Mouse (Mus musculus) left cerebral cortex, adult 9 months (tissue): ENCODE results near the gene 4932438A13Rik.

ENCODE experiments used
- DNase-seq, 2 experiments: peaks; one replicate each; pipeline ENCODE4 v3.0.0; 2022; ENCODE audit warnings: low spot score in 2 of 2

Gene 4932438A13Rik

DNA sequence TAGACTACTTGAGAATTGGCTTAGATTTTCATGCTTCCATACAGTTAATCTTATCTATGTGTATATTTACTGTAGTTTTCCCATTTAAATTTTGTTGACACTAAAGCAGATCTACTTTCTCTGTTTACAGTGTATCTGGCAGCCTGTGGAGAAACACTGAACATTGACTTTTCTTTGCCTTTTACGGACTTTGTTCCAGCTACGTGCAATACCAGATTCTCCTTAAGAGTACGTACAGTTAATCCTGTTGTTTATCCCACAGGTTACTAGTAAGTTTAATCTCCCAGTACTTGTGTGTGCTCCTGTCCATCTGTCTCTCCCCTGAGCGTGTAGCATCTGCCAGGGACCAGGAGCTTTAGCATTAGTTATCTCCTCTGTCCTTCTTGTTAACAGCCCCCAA is 55.4 kb downstream of the 4932438A13Rik start:
- DNase-seq = no peak

DNA sequence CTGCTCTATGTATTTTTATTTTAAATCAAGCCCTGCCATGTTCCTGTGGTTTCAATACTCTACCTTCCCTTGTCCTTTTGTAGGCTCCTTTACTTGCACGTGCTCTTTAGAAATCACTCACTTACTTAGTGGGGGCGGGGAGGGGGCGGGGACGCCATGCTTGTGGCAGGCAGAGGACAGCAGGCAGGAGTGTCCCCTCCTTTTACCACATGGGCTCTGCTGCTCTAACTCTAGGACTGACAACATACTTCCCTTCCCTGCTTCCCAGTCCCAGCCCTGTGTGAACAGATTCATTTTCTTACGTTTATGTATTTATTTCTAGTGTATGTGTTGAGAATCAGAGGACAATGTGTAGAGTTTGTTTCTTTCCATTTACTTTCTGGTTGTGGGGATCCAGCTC is 78.7 kb downstream of the 4932438A13Rik start:
- DNase-seq = no peak

DNA sequence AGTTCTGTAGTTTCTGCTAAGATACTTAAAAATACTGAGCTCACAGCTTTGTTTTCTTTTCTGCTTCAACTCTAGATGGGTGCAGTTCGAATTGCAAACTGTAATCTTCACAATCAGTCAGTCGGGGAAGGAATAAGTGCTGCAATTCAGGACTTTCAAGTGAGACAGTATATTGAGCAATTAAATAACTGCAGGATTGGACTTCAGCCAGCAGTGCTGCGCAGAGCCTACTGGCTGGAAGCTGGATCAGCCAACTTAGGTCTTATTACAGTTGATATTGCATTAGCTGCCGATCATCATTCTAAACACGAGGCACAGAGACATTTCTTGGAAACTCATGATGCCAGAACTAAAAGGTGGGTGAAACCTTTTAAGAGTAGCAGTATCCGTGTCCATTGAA is 79.2 kb downstream of the 4932438A13Rik start:
- DNase-seq = no peak

DNA sequence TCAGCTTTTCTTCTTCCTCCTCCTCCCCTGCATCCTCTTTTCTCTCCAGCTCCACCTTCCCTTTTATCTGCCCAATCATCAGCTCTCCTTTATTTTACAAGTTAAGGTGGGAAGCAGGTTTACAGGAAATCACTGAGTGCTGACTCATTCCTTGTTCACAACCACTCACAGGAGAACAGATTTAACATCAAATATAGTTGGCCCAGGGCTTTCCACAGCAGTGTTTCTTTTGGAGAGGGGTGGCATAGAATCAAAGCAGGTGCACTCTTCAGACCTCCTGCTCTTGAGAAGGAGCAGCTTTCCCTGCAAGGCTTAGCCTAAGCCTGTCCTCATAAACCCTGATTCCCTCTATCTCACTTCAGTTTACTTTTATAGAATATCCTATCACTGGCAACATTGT is 80.8 kb downstream of the 4932438A13Rik start:
- no peak for DNase-seq

- DNase-seq = no peak
These were observed 175.1 kb downstream of the 4932438A13Rik start for GRCm38 (mm10) chr3:37037979-37038378.

- no peak for DNase-seq
These were observed 176.9 kb downstream of the 4932438A13Rik start for GRCm38 (mm10) chr3:37039811-37040210.

DNA sequence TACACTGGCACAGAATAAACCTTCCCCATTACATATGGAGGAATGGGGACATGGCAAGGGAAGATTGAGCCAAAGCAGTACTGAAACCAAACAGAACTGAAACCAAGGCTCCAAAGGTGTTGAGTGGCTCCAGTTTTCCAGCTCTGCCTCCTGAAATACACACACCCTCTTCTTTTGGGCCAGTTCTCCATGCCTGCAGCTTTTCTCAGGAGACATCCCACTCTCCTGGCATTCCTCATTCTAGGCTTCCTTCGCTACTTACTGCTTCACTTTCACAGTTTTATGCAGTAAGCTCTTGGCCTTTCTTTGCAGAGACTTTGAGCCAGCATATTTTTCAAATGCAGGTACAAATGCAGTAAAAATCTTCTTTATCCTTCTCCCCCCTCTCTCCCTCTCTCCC is 188.6 kb downstream of the 4932438A13Rik start:
- no peak for DNase-seq

DNA sequence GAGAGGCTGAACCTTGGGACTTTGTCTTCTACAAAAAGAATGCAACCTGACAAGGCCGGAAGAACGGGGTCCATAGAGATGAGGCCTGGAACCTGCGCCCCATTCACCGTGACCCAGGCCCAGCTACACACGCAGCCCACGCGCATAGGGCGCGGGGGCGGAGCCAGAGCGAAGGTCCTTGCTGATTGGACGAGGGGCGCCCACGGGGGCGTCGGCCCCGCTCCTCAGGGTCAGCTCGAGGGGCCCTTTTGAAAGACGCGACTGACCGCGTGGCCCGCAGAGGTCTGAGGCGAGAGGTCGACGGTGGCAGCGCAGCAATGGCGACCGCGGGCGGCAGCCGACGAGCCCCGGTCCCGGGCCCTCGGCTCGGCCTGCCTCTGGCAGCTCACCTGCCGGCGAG is 200.5 kb downstream of the 4932438A13Rik start, which contains the start of gene Adad1:
Gene Adad1 (plus strand): TSS at position 122 of the 400 bp plus-strand sequence.
- no peak for DNase-seq

DNA sequence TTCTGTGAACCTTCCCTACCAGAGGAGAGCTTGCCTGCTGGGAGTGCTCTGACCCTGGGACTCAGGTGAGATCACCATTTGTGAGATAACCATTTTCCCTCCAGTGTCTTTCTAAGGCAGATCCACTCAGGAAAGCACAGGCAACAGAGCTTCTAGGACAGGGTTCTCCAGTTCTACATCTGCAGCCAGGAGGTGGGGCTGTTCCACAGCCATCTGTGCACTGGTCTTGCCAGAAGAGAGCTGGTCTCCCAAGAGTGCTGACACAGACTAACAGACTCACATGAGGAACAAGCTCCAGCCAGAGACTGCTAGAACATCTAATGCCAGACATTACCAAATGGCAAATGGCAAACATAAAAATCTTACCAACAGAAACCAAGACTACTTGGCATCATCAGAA is 210.3 kb downstream of the 4932438A13Rik start:
- peak in 1 of 2 experiments; percentile 30 for DNase-seq

GRCm38 (mm10) chr3:37084860-37085259 is 222.0 kb downstream of the 4932438A13Rik start:
- DNase-seq = no peak

DNA sequence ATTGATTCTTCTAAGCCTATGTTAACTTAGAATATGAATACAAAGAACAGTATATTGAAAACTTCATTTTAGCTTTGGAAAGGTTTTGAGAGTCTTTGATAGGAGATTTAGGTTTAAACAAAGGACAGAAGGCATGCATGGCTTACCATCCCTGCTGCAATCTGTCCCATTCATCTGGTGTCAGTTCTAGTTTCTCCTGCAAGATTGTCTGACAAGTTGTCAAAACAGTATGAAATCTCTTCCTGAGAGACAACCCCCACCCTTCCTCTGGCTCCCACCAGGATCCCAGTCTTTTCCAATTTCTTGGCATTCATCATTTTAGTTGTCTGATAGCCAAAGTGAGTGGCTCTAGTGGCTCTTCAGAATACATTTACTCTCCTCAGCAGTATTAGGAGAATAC is 227.8 kb downstream of the 4932438A13Rik start:
- no peak for DNase-seq
